Mouse (Mus musculus) frontal cortex, adult (tissue): ENCODE measurements around the gene Zfp276.

Experiments used
- ATAC-seq: cut with Nextera tagmentation; 2 replicates; pipeline ENCODE4 v1.9.2; 2017; ENCODE audit warnings: mild to moderate bottlenecking, moderate library complexity, mixed read lengths; ENCODE audit not compliant: low TSS enrichment

Zfp276 gene

GRCm38 (mm10) chr8:123290679-123291078 lies 36.7 kb downstream of the Zfp276 start:
- ATAC-seq = no peak

GRCm38 (mm10) chr8:123291716-123292115 lies 37.7 kb downstream of the Zfp276 start:
- ATAC-seq = no peak

- ATAC-seq = no peak
Observed at GRCm38 (mm10) chr8:123292281-123292680, 38.3 kb downstream of the Zfp276 start.

- no peak for ATAC-seq
Observed at GRCm38 (mm10) chr8:123292785-123293184, 38.8 kb downstream of the Zfp276 start.

DNA sequence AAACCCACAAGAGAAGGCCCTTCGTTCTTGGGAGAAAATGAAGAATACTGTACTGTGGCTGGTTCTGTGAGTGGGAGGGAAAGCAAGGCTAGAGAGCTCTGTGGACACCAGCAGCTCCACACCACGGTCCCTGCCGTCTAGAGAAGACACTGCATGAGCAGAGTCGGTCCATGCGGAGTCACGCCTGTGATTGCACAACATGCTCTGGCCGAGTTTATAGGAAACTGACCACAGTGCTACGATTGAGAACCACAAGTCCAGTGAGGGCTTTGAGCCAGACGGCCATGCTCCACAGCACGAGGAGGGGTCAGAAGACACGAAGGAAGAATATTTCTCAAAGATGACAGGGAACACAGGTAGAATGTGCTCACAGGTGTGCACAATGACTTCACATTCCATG lies 44.3 kb downstream of the Zfp276 start:
- no peak for ATAC-seq

GRCm38 (mm10) chr8:123308738-123309137 lies 54.7 kb downstream of the Zfp276 start:
- ATAC-seq = no peak

DNA sequence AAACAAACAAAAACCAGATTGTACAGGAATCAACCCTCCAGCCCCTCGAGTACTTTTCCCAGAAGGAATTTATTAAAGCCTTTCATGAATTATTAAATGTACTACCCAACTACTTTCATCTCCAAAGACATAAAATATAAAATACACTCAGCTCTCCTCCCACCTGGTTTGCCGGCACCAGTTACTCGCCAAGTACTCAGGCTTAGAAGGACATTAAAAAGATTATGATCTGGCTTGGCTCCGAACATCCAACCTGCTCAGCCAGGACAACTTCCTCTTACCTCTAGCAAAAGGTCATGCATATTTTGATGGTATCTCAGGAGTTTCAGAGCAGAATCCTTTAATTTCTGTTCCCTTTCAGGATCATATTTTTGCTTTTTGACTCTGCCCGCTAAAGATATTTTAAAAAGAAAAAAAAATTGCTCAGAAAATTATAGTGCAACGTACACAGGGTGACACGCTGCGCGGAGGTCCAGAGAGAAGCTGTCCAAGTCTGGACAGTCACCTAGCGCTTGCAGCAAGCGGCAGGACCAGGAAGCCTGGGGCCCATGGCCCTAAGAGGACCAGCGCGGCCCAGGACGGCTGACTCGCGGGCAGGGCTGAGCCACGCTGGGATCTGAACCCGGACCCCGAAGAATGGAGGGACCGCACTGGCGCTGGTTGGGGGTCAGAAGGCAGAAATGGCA lies 63.9 kb downstream of the Zfp276 start:
- no peak for ATAC-seq

GRCm38 (mm10) chr8:123318467-123318911 lies 64.5 kb downstream of the Zfp276 start, which contains the start of gene Fanca:
Gene Fanca (minus strand): TSS chr8:123318576.
- ATAC-seq = peak; percentile 100
